Mouse (Mus musculus): ENCODE results near the gene Ripply1. TPM values are rescaled to one million over a fixed set of nuclear protein-coding genes. Genes with fewer than 3 reads are reported as not detected.

Ripply1 gene
- polyA plus RNA-seq (2012; rRNA removed) = 0.46 TPM in 1 of 2 replicates, not detected in the other

DNA sequence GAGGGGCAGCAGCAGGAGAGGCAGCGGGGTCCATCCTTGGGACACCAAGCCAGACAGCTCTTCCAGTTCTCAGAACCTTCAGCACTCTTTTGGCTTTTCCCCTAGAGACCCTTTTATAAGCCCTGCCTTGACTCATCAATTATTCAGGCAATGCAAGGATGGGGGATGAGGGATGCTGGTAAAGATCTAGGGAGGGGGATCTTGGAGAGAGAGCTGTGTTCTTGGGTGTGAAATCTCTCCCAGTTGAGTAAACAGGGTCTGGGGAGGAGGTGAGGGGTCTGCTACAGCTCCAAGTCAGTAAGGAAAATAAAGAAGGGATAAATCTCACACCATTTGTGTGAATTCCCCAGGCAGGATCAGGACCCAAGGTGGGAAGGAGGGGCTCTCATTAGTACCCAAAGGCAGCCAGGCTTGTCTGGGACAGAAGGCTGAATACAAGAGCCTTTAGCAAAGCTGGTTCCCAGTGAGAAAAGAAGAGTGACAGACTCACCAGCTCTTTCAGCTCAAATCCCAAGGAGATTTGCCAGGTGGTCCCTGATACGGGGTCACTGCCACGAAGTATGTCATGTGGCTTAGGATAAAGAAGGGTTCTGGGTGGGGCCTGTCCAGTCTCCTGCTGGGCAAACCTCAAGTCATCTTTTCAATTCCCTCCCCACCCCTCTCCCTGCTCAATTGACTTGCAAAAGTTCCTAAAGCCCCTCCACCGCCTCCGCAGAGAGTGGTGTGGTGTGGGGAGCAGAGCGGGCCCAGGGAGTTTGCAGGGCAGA lies at the start of gene Ripply1:
Gene Ripply1, minus strand, starts transcription at position 76 of the 767 bp plus-strand sequence.
- WGBS = 86% methylated on average over 6 of the region's 6 CpGs
- DNase-seq (ENCODE audit: low read depth, low spot score) = no peak

- no peak for DNase-seq (ENCODE audit: low read depth, low spot score)
- 82% methylated on average over 6 of the region's 6 CpGs for WGBS
Measured at GRCm38 (mm10) chrX:139828363-139829092, 46.4 kb upstream of the Ripply1 start.

DNA sequence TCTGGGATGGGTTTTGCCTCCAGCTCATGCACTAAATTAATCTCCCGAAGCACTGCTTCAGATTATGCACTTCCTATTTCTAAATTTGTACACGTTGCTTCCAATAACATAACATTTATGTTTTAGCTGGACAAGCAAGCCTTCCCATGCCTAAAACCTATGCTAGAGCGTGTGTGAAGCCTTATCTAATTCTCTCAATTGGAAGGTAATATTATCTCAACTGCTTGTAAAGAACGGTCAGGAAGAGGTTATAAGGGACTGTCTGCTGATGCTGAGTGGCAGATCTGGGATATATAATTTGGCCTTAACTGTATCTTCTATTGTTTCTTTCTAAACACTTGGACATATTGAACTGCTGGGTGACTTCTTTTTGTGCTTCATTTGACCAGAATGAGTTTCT lies 44.8 kb upstream of the Ripply1 start:
- WGBS = 87% methylated on average over 4 of the region's 4 CpGs
- DNase-seq (ENCODE audit: low read depth, low spot score) = no peak

- DNase-seq (ENCODE audit: low read depth, low spot score) = no peak
- WGBS = 55% methylated on average over 1 of the region's 1 CpGs
Measured at GRCm38 (mm10) chrX:139825402-139825801, 43.2 kb upstream of the Ripply1 start.

- WGBS = 46% methylated on average over 5 of the region's 5 CpGs
- DNase-seq (ENCODE audit: low read depth, low spot score) = no peak
Measured at GRCm38 (mm10) chrX:139815201-139815600, 33.0 kb upstream of the Ripply1 start.

GRCm38 (mm10) chrX:139814018-139814635 lies 32.0 kb upstream of the Ripply1 start:
- no peak for DNase-seq (ENCODE audit: low read depth, low spot score)
- 47% methylated on average over 8 of the region's 8 CpGs for WGBS

- 39% methylated on average over 9 of the region's 9 CpGs for whole genome bisulfite sequencing
- no peak for DNase-seq (ENCODE audit: low read depth, low spot score)
Measured at GRCm38 (mm10) chrX:139813299-139814002, 31.3 kb upstream of the Ripply1 start.

- WGBS = 32% methylated on average over 3 of the region's 3 CpGs
Measured at GRCm38 (mm10) chrX:139812636-139813298, 30.6 kb upstream of the Ripply1 start.

GRCm38 (mm10) chrX:139808501-139808900 lies 26.3 kb upstream of the Ripply1 start:
- 47% methylated on average over 10 of the region's 10 CpGs for WGBS
- DNase-seq (ENCODE audit: low read depth, low spot score) = no peak

More at GRCm38 (mm10) chrX:139812636-139813298, 30.6 kb upstream of the Ripply1 start:
- DNase-seq (ENCODE audit: low read depth, low spot score) = no peak

DNA sequence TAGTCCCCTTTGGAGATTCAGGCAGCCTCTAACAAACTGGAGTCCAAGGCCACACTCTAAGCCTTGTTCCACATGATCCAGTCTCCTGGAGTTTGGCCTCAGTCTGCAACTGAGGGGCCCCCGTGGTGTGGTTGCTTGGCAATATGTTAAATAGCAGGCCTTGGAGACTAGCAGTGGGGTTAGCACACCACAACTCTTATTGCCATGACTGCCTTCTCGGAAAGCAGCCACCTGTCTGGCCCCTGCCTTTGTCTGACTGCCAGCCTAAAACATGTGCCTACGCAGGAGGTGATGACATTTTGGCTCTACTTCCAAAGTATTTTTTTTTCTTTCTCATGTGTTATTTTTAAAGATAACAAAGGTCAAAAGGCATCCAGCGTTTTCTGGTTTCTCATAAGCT lies 25.9 kb upstream of the Ripply1 start:
- WGBS = 25% methylated on average over 4 of the region's 4 CpGs
- no peak for DNase-seq (ENCODE audit: low read depth, low spot score)

DNA sequence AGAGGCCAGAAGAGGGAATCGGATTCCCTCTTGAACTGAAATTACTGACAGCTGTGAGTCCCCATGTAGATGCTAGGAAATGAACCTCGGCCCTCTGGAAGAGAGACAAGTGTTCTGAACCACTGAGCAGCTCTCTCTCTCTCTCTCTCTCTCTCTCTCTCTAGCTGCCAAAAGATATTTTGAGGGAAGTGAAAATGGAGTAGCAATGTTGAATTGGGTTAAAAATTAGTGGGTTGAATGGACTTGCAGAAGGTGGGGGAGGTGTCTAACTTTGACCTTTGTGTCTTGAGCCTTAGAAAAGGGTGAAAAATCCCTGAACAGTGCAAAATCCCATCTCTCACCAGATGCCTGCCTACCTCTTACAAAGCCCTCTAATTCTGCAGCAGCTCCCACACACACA lies 25.2 kb upstream of the Ripply1 start:
- 47% methylated on average over 2 of the region's 2 CpGs for WGBS
- no peak for DNase-seq (ENCODE audit: low read depth, low spot score)

GRCm38 (mm10) chrX:139805918-139806317 lies 23.8 kb upstream of the Ripply1 start:
- 53% methylated on average over 4 of the region's 4 CpGs for WGBS
- DNase-seq (ENCODE audit: low read depth, low spot score) = no peak

DNA sequence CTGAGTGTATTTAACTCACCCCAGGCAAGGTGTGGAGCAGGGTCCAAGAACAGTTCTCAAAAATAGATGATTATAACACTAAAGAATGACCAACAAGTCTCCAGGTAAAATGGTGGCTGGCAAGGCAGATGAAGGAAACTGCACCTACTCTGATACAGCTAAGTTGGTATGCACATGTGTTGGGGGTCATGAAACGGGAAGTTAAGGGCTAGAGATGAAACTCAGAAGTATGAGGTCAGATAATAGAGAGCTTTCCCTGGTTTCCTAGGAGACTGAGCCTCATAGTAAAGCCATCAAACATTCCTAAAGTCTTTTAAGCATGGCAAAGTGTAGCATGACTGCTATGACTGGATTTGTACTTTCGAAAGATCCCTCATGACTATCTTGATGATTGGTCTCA lies 20.9 kb upstream of the Ripply1 start:
- DNase-seq (ENCODE audit: low read depth, low spot score) = no peak
- 80% methylated on average over 2 of the region's 2 CpGs for WGBS

DNA sequence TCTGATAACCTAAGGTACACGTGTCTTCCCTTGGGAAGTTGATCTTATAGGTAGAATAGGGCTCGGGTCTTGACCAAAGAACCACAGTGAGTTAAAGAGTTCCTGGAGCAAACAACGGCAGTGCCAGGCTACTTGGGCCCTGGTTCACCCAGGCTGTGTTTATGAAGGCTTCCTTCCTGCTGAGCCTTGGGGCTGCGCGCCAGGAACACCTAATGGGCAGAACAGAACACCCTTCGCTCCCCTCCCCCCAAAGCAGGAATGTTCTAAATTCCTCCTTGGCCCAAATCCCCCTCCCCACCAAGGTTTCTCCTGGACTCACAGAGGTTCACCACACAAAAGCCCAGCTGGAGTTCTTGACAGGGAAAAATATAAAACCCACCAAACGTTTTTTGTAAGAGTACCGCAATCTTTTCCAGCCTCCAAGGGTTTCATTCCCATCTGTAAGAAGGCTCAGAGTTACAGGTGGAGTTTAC lies 18.3 kb upstream of the Ripply1 start, which contains the start of gene Cldn2:
Gene Cldn2, plus strand, starts transcription at position 423 of the 473 bp plus-strand sequence.
- DNase-seq (ENCODE audit: low read depth, low spot score) = no peak
- WGBS = 68% methylated on average over 8 of the region's 8 CpGs

GRCm38 (mm10) chrX:139799953-139800352 lies 17.8 kb upstream of the Ripply1 start:
- 78% methylated on average over 3 of the region's 3 CpGs for WGBS

DNA sequence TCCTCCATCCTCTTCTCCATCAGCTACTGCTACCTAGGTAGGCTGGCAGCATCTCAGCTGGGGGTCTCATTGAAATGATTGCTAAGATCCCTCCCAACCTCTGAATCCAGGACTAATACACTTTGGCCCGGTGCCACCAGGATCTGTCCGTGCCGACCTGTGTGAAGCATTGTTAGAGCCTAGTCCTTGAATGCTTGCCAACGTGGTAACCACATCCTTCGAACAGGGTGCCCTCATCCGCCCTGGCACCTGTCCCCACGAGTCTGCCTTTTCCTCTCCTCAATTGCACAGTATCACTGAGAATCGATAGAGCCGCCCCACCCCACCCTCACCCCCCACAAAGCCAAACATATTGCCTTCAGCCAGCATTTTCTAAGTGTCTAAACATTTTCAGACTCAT lies 15.7 kb upstream of the Ripply1 start:
- 46% methylated on average over 9 of the region's 9 CpGs for WGBS

More at GRCm38 (mm10) chrX:139799953-139800352, 17.8 kb upstream of the Ripply1 start:
- no peak for DNase-seq (ENCODE audit: low read depth, low spot score)

GRCm38 (mm10) chrX:139796037-139796436 lies 13.9 kb upstream of the Ripply1 start:
- 91% methylated on average over 6 of the region's 6 CpGs for WGBS

More for the DNA sequence above, 15.7 kb upstream of the Ripply1 start:
- DNase-seq (ENCODE audit: low read depth, low spot score) = no peak

DNA sequence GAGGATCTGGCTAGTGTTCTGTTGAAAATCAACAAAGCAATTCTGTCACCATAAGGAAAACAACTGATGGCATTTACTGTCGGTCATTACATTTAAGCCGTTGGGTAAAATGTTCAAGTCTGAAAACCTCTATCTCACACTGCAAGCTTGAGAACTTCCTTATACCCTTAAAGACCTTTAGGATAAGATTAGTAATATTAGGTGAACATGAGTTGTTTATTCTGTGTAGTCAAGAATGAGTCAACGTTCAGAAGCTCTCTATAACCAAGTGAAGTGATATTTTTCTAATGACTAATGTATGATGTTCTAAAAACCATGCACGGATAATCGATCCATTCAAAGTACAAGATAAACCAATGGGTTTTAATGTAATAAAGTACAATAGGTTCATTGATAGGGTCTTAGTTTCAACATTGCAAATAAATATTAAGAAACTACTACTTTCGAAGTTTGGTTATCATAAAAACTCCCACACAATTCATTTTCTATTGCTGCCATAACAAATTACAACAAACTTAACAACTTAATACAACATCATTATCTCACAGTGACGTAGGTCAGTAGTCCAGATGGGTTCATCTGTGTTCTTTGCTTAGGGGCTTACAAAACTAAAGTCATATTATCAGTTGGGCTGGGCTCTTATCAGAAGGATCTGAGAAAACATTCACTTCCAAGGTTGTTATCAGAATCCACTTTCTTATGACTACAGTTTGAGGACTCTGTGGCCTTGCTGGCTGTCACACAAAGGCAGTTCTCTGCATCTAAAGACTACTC lies 12.1 kb upstream of the Ripply1 start:
- DNase-seq (ENCODE audit: low read depth, low spot score) = no peak
- WGBS = 39% methylated on average over 7 of the region's 7 CpGs

More at GRCm38 (mm10) chrX:139796037-139796436, 13.9 kb upstream of the Ripply1 start:
- DNase-seq (ENCODE audit: low read depth, low spot score) = no peak

Measured in large intestine, adult 2 months (tissue).